Comparison of ENCODE assay signal across 21 mouse cellular contexts in genomic region chr19:32604127-32604526, GRCm38 (mm10). TPM values are rescaled to one million over a fixed set of nuclear protein-coding genes. Genes with fewer than 3 reads are reported as not detected.
DNase-seq lines count a peak whose midpoint lies in the region; ATAC-seq and TF ChIP-seq lines count a peak whose summit lies in the region.
"Had no signal": no experiment of that assay in that cellular context is flagged by ENCODE, and none has a peak within 500 bp of the region (broad histone marks: within the 10 kb centered on the region; RNA-seq: fewer than 3 reads in every experiment).

No protein-coding gene starts in this region.

- no peak for TF ChIP-seq CTCF in liver, postnatal 0 days (IDR thresholded peaks at IDR 0.05; ENCODE audit: low read depth)
- no peak for TF ChIP-seq CTCF in stomach, postnatal 0 days (IDR thresholded peaks at IDR 0.05; ENCODE audit: low read depth)
- no peak for TF ChIP-seq CTCF in thymus, adult 2 months (IDR thresholded peaks at IDR 0.05; ENCODE audit: borderline replicate concordance, control insufficient read depth, extremely low read depth, insufficient read depth, low read length, poor library complexity)

- 41% methylated on average over 8 of the region's 8 CpGs for WGBS in liver, postnatal 0 days (ENCODE audit: insufficient replicate concordance)
- WGBS in liver, embryonic 12.5 days (ENCODE audit: insufficient replicate concordance): 35% methylated on average over 8 of the region's 8 CpGs
- WGBS in limb, embryonic 15.5 days: 52% methylated on average over 8 of the region's 8 CpGs
- WGBS in stomach, postnatal 0 days: 84% methylated on average over 8 of the region's 8 CpGs
- 76% methylated on average over 8 of the region's 8 CpGs for WGBS in thymus, adult 2 months

- H3K27ac ChIP-seq in liver, postnatal 0 days (ENCODE audit: low read depth): no peak overlapping the region
- no peak overlapping the region for H3K27ac ChIP-seq in liver, embryonic 12.5 days
- H3K27ac ChIP-seq in limb, embryonic 15.5 days: peak overlapping the region; percentile 24
- 0 out of 2 replicates have a peak overlapping the region, but pooled peaks have one; percentile 8 for H3K27ac ChIP-seq in stomach, postnatal 0 days (replicated peaks)
- H3K27ac ChIP-seq in thymus, adult 2 months (ENCODE audit: control insufficient read depth, insufficient read depth, low read length): no peak overlapping the region
- H3K27ac ChIP-seq: embryonic facial prominence, embryonic 13.5 days; heart, embryonic 13.5 days; kidney, embryonic 15.5 days; liver, embryonic 13.5 days; lung, embryonic 15.5 days had no signal

- H3K4me3 ChIP-seq in liver, postnatal 0 days (ENCODE audit: low read depth, low read length): no peak overlapping the region
- H3K4me3 ChIP-seq in liver, embryonic 12.5 days: no peak overlapping the region
- H3K4me3 ChIP-seq in limb, embryonic 15.5 days: no peak overlapping the region
- no peak overlapping the region for H3K4me3 ChIP-seq in stomach, postnatal 0 days (ENCODE audit: low read depth, low read length)
- H3K4me3 ChIP-seq in thymus, adult 2 months (ENCODE audit: control insufficient read depth, insufficient read depth, low read length): no peak overlapping the region
- H3K4me3 ChIP-seq: embryonic facial prominence, embryonic 13.5 days; heart, embryonic 13.5 days; kidney, embryonic 15.5 days; liver, embryonic 13.5 days; lung, embryonic 15.5 days had no signal

- no peak overlapping the region for H3K9ac ChIP-seq in liver, postnatal 0 days (replicated peaks)
- H3K9ac ChIP-seq in liver, embryonic 12.5 days: no peak overlapping the region
- H3K9ac ChIP-seq in limb, embryonic 15.5 days: no peak overlapping the region
- H3K9ac ChIP-seq in stomach, postnatal 0 days (ENCODE audit: low read length): no peak overlapping the region
- H3K9ac ChIP-seq: embryonic facial prominence, embryonic 13.5 days; heart, embryonic 13.5 days; hindbrain, embryonic 14.5 days; kidney, embryonic 15.5 days; liver, embryonic 13.5 days; lung, embryonic 15.5 days had no signal

- no peak for TF ChIP-seq POLR2A in thymus, adult 2 months (IDR thresholded peaks at IDR 0.05; ENCODE audit: control insufficient read depth, extremely low read depth, insufficient read depth, low read length, poor library complexity)

- DNase-seq in liver, postnatal 0 days: no peak
- no peak for DNase-seq in stomach, postnatal 0 days (ENCODE audit: low spot score)
- no peak for DNase-seq in ovary, postnatal 14 days (ENCODE audit: low spot score)
- DNase-seq in thymus, adult 2 months: no peak
- DNase-seq: adrenal gland, adult 8-10 months; cerebellum, adult 9-10 months; heart, adult 18-20 months; heart, postnatal 36 days; kidney, postnatal 4 days; liver, embryonic 13.5 days; right cerebral cortex, postnatal 14 days; thymus, adult 18-20 months had no signal

- H3K36me3 ChIP-seq in liver, postnatal 0 days (replicated peaks; ENCODE audit: insufficient read depth, low read length): no peaks in the 10 kb centered on the region
- H3K36me3 ChIP-seq in liver, embryonic 12.5 days: no peaks in the 10 kb centered on the region
- no peaks in the 10 kb centered on the region for H3K36me3 ChIP-seq in limb, embryonic 15.5 days
- H3K36me3 ChIP-seq in stomach, postnatal 0 days (ENCODE audit: control insufficient read depth, insufficient read depth, low read length): no peaks in the 10 kb centered on the region
- no peaks in the 10 kb centered on the region for H3K36me3 ChIP-seq in thymus, adult 2 months (ENCODE audit: control insufficient read depth, insufficient read depth, low read length)
- H3K36me3 ChIP-seq: embryonic facial prominence, embryonic 13.5 days; heart, embryonic 13.5 days; kidney, embryonic 15.5 days; liver, embryonic 13.5 days; lung, embryonic 15.5 days had no signal

- no peaks in the 10 kb centered on the region for H3K27me3 ChIP-seq in liver, postnatal 0 days (ENCODE audit: insufficient read depth, low read length)
- peaks cover 2% of the 10 kb centered on the region; the same call in 1 of the 2 replicates for H3K27me3 ChIP-seq in liver, embryonic 12.5 days (replicated peaks)
- H3K27me3 ChIP-seq in limb, embryonic 15.5 days: no peaks in the 10 kb centered on the region
- H3K27me3 ChIP-seq in stomach, postnatal 0 days (ENCODE audit: control insufficient read depth, insufficient read depth, low read length): no peaks in the 10 kb centered on the region
- no peaks in the 10 kb centered on the region for H3K27me3 ChIP-seq in thymus, adult 2 months (ENCODE audit: control insufficient read depth, insufficient read depth, low read length)
- H3K27me3 ChIP-seq: embryonic facial prominence, embryonic 13.5 days; heart, embryonic 13.5 days; kidney, embryonic 15.5 days; liver, embryonic 13.5 days; lung, embryonic 15.5 days had no signal

- peaks cover 30% of the 10 kb centered on the region for H3K4me1 ChIP-seq in liver, postnatal 0 days (ENCODE audit: insufficient read depth)
- no peaks in the 10 kb centered on the region for H3K4me1 ChIP-seq in liver, embryonic 12.5 days
- peaks cover 24% of the 10 kb centered on the region for H3K4me1 ChIP-seq in limb, embryonic 15.5 days
- H3K4me1 ChIP-seq in stomach, postnatal 0 days (replicated peaks; ENCODE audit: control insufficient read depth, insufficient read depth): no peaks in the 10 kb centered on the region
- no peaks in the 10 kb centered on the region for H3K4me1 ChIP-seq in thymus, adult 2 months (replicated peaks; ENCODE audit: control insufficient read depth, insufficient read depth, low read length)
- H3K4me1 ChIP-seq: heart, embryonic 13.5 days; lung, embryonic 15.5 days had no signal

- no peaks in the 10 kb centered on the region for H3K9me3 ChIP-seq in liver, postnatal 0 days (ENCODE audit: low read length)
- no peaks in the 10 kb centered on the region for H3K9me3 ChIP-seq in liver, embryonic 12.5 days (replicated peaks)
- H3K9me3 ChIP-seq in limb, embryonic 15.5 days: no peaks in the 10 kb centered on the region
- H3K9me3 ChIP-seq in stomach, postnatal 0 days (ENCODE audit: control insufficient read depth, low read length): no peaks in the 10 kb centered on the region
- H3K9me3 ChIP-seq: embryonic facial prominence, embryonic 13.5 days; heart, embryonic 13.5 days; kidney, embryonic 15.5 days; liver, embryonic 13.5 days; lung, embryonic 15.5 days had no signal

- no peak for TF ChIP-seq EP300 in liver, postnatal 0 days (IDR thresholded peaks at IDR 0.05; ENCODE audit: low read depth)
- no peak for TF ChIP-seq EP300 in stomach, postnatal 0 days (optimal IDR thresholded peaks at IDR 0.05)

- ATAC-seq in liver, postnatal 0 days: 0 out of 2 replicates have a peak, but pooled peaks have one; percentile 11
- no peak for ATAC-seq in liver, embryonic 12.5 days
- peak; percentile 47; the same call in 1 of the 2 replicates for ATAC-seq in common myeloid progenitor, adult 5-6 weeks (replicated peaks; ENCODE audit: low read depth, poor library complexity, severe bottlenecking)
- no peak for ATAC-seq in limb, embryonic 15.5 days (ENCODE audit: insufficient number of reproducible peaks, low FRiP score, low TSS enrichment, low read depth)
- no peak for ATAC-seq in stomach, postnatal 0 days (ENCODE audit: low FRiP score, low TSS enrichment)
- ATAC-seq: forebrain, embryonic 16.5 days had no signal

- no peak overlapping the region for H3K4me2 ChIP-seq in liver, postnatal 0 days (ENCODE audit: low read depth, low read length)
- H3K4me2 ChIP-seq in liver, embryonic 12.5 days: no peak overlapping the region
- no peak overlapping the region for H3K4me2 ChIP-seq in limb, embryonic 15.5 days
- no peak overlapping the region for H3K4me2 ChIP-seq in stomach, postnatal 0 days (replicated peaks; ENCODE audit: low read depth)
- H3K4me2 ChIP-seq: embryonic facial prominence, embryonic 13.5 days; heart, embryonic 13.5 days; hindbrain, embryonic 14.5 days; kidney, embryonic 15.5 days; liver, embryonic 13.5 days; lung, embryonic 15.5 days had no signal

RNA-seq across cellular contexts. Expression of gene Papss2, which starts 8.5 kb away (rescaled TPM):
- polyA plus RNA-seq in liver, postnatal 0 days (2015; fragmentation: Nextera tagmentation; extraction: Ambion mirVana): 29.6 and 35.5 TPM in 2 replicates
- polyA plus RNA-seq in liver, embryonic 12.5 days (2016; fragmentation: Nextera tagmentation; extraction: Ambion mirVana): 2.0 and 3.1 TPM in 2 replicates
- 3.0 and 3.9 TPM in 2 replicates for total RNA-seq in common myeloid progenitor, adult 5-6 weeks (2017)
- 34.1 and 34.8 TPM in 2 replicates for polyA plus RNA-seq in limb, embryonic 15.5 days (2015; fragmentation: Nextera tagmentation; extraction: Ambion mirVana)
- 20.8 and 29.9 TPM in 2 replicates for polyA plus RNA-seq in stomach, postnatal 0 days (2015; fragmentation: Nextera tagmentation; extraction: Ambion mirVana)
- polyA plus RNA-seq in thymus, adult 2 months (2012; rRNA removed): 5.7 and 6.5 TPM in 2 replicates

Comparison
In these comparisons a context has a peak if more than half of its experiments do, and no peak if none do; other contexts are left out.
1. ATAC-seq: peak in liver, postnatal 0 days (single experiment) and common myeloid progenitor, adult 5-6 weeks (single experiment); none in liver, embryonic 12.5 days (single experiment), limb, embryonic 15.5 days (single experiment) and stomach, postnatal 0 days (single experiment).
2. H3K27ac ChIP-seq: peak in limb, embryonic 15.5 days (single experiment) and stomach, postnatal 0 days (single experiment); none in liver, postnatal 0 days (single experiment), liver, embryonic 12.5 days (single experiment) and thymus, adult 2 months (single experiment).